Mouse (Mus musculus) E14TG2a.4 (cell line): ENCODE results near the gene Fgf12.

ENCODE experiments used
- CTCF ChIP-seq: conservative IDR thresholded peaks from 2 replicates; pipeline ENCODE4 v1.5.1; 2014; ENCODE audit warnings: low read length
- NANOG ChIP-seq: IDR thresholded peaks from 2 replicates; pipeline ENCODE4 v1.6.1; 2014; ENCODE audit warnings: borderline replicate concordance, low read length, mixed read lengths
- POU5F1 ChIP-seq: IDR thresholded peaks from 2 replicates; pipeline ENCODE4 v1.6.1; 2014; ENCODE audit warnings: low read length, borderline replicate concordance

DNA sequence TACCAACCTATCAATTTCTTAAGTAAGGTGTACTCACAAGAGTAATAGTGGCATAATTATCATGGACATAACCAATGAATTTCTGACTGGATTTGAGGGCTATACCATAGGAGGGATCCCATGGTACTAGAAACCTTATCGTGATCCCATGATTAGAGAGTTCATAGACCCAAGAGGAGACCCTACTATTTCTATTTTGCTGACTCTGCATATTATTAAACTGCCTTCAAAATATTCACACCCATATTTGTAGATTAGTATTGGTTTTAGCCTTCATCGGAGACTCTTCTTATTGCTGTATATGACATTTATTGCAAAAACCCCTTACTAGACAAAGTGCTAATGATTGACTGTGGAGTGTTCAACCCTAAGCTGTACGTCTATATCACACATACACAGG lies 107.8 kb downstream of the Fgf12 start:
- TF ChIP-seq CTCF (no peak), NANOG (no peak), POU5F1 (no peak)
